Mouse (Mus musculus) spleen, adult 2 months (tissue): ENCODE results near the gene Tnnt1. TPM values are rescaled to one million over a fixed set of nuclear protein-coding genes. Genes with fewer than 3 reads are reported as not detected.

Experiments used
- DNase-seq, 2 experiments: peaks; one replicate each; pipeline versions ENCODE4 v3.0.0 to v3.0.0-alpha.2; 2012 to 2021; ENCODE audit warnings: low spot score in 2 of 2, low read depth in 1 of 2
- H3K27ac ChIP-seq: fragments of 200-500 bp; 2 replicates; pipeline ENCODE4 v1.5.1; 2012; ENCODE audit warnings: low read length, inconsistent platforms; ENCODE audit not compliant: insufficient read depth
- H3K27me3 ChIP-seq: fragments of 200-500 bp; 2 replicates; pipeline ENCODE4 v1.6.1; 2012; ENCODE audit warnings: mild to moderate bottlenecking, moderate library complexity, low read length, inconsistent platforms; ENCODE audit not compliant: control insufficient read depth, insufficient read depth
- H3K36me3 ChIP-seq: fragments of 200-500 bp; 2 replicates; pipeline ENCODE4 v1.6.1; 2012; ENCODE audit warnings: mild to moderate bottlenecking, low read length, inconsistent platforms; ENCODE audit not compliant: control insufficient read depth, insufficient read depth
- H3K4me1 ChIP-seq: fragments of 200-500 bp; 2 replicates; pipeline ENCODE4 v1.6.1; 2011; ENCODE audit warnings: inconsistent platforms; ENCODE audit not compliant: control insufficient read depth, insufficient read depth, insufficient read length
- H3K4me3 ChIP-seq: fragments of 200-500 bp; 2 replicates; pipeline ENCODE4 v1.5.1; 2011; ENCODE audit warnings: mild to moderate bottlenecking, inconsistent platforms; ENCODE audit not compliant: insufficient read depth, insufficient read length; ENCODE audit errors: extremely low read depth
- CTCF ChIP-seq: fragments of 200-500 bp; IDR thresholded peaks from 2 replicates; pipeline ENCODE4 v1.5.1; 2011; ENCODE audit warnings: mild to moderate bottlenecking, inconsistent platforms; ENCODE audit not compliant: insufficient read depth, insufficient read length, insufficient replicate concordance; ENCODE audit errors: extremely low read depth
- POLR2A ChIP-seq: fragments of 200-500 bp; IDR thresholded peaks from 2 replicates; pipeline ENCODE4 v1.6.1; 2011; ENCODE audit warnings: low read depth, low read length, inconsistent platforms
- WGBS: fragments of 180-500 bp; shearing (Covaris S2); methylation state at CpG from one replicate; pipeline ENCODE4 v1.1.7; 2018; 5-methylcytosine and 5-hydroxymethylcytosine counted together
- polyA plus RNA-seq: library from polyadenylated mRNA; depleted of rRNA; stranded (reverse); fragments of >200 nt; gene quantifications from 2 replicates; pipeline ENCODE4 v1.2.3, GENCODE M21; 2012

Tnnt1 gene
- polyA plus RNA-seq, 1 experiment: 0.53 TPM

- Histone ChIP-seq H3K4me3 (no peak overlapping the region), H3K27ac (no peak overlapping the region), H3K27me3 (peaks cover 2% of the 10 kb centered on the region; the same call in 1 of the 2 replicates), H3K36me3 (peaks cover 29% of the 10 kb centered on the region), H3K4me1 (no peaks in the 10 kb centered on the region)
- DNase-seq: peak in 1 of 2 experiments; percentile 27
- TF ChIP-seq CTCF (peak; percentile 44; the same call in 1 of the 2 replicates), POLR2A (no peak)
- WGBS: 52% methylated on average over 6 of the region's 6 CpGs
Observed at GRCm38 (mm10) chr7:4479674-4480073, 36.5 kb downstream of the Tnnt1 start.

GRCm38 (mm10) chr7:4478796-4479291 lies 37.3 kb downstream of the Tnnt1 start:
- Histone ChIP-seq H3K27ac (no peak overlapping the region), H3K4me1 (no peaks in the 10 kb centered on the region), H3K36me3 (peaks cover 21% of the 10 kb centered on the region), H3K4me3 (peak overlapping the region; percentile 49; the same call in 1 of the 2 replicates), H3K27me3 (peaks cover 2% of the 10 kb centered on the region; the same call in 1 of the 2 replicates)
- 39% methylated on average over 16 of the region's 16 CpGs for WGBS
- TF ChIP-seq POLR2A (no peak), CTCF (no peak)
- no peak for DNase-seq

DNA sequence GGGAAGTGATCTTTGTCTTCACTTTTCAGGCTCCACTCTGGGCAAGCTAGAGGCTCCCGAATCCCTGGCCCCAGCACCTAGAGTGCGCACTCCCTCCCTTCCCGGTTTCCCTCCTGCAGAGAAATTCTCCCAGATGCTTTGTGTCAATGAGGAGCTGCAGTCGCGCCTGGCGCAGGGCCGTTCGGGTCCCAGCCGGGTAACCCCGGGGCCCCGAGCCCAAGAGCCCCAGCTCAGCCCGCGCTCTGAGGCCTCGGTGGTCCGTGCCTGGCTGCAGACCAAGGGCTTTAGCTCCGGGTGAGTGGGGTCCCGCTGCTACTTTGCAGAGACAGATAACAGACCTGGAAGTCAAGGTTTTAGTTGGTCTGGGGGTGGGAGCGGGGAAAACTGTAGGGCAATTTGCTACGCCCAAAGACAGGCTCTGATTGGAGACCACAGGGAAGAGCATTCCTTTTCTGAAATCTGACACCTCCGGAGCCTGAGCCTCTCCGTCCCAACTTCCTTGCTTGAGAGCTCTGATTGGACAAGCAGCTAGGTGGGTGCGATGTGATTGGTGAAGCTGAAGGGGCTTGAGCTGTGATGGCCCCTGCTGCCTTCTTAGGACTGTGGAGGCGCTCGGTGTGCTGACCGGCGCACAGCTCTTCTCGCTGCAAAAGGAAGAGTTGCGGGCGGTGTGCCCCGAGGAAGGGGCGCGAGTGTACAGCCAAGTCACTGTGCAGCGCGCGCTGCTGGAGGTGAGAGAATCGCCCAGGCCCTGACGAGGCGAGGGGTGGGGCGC lies 38.0 kb downstream of the Tnnt1 start:
- TF ChIP-seq CTCF (no peak), POLR2A (no peak)
- Histone ChIP-seq H3K27me3 (peaks cover 4% of the 10 kb centered on the region), H3K4me3 (peak overlapping the region; percentile 49; the same call in 1 of the 2 replicates)

DNA sequence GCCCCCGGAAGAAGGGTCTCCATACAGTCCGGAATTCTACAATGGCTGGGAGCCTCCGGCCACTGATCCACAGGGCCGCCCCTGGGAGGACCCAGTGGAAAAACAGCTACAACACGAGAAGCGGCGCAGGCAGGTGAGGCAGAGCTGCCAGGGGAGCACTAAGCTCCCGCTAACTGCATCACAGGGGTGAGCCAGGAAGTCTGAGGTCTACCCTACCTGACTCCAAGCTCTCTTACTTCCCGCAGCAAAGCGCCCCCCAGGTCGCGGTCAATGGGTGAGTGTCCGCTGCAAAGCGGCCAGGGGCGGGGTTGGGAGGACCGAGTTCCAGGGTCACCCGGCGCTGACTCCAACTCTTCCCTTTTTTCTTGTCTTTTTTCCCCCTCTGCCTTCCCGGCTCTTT lies 42.2 kb downstream of the Tnnt1 start:
- Histone ChIP-seq H3K4me1 (no peaks in the 10 kb centered on the region), H3K27me3 (peaks cover 5% of the 10 kb centered on the region), H3K4me3 (no peak overlapping the region), H3K36me3 (no peaks in the 10 kb centered on the region), H3K27ac (no peak overlapping the region)
- WGBS: 39% methylated on average over 19 of the region's 19 CpGs
- no peak for DNase-seq
- TF ChIP-seq POLR2A (no peak), CTCF (no peak)

More for the DNA sequence above, 38.0 kb downstream of the Tnnt1 start:
- no peak for DNase-seq
- H3K36me3 ChIP-seq: peaks cover 15% of the 10 kb centered on the region
- H3K4me1 ChIP-seq: no peaks in the 10 kb centered on the region
- no peak overlapping the region for H3K27ac ChIP-seq
- WGBS: 24% methylated on average over 39 of the region's 39 CpGs

- WGBS: 27% methylated on average over 24 of the region's 24 CpGs
- DNase-seq: peak in 1 of 2 experiments; percentile 29
- peaks cover 3% of the 10 kb centered on the region; the same call in 1 of the 2 replicates for H3K27me3 ChIP-seq
- TF ChIP-seq POLR2A (no peak), CTCF (no peak)
- H3K36me3 ChIP-seq: no peaks in the 10 kb centered on the region
- no peak overlapping the region for H3K27ac ChIP-seq
- no peaks in the 10 kb centered on the region for H3K4me1 ChIP-seq
- H3K4me3 ChIP-seq: no peak overlapping the region
Observed at GRCm38 (mm10) chr7:4471179-4471555, 45.0 kb downstream of the Tnnt1 start.

GRCm38 (mm10) chr7:4470275-4471178 lies 45.7 kb downstream of the Tnnt1 start:
- Histone ChIP-seq H3K4me1 (no peaks in the 10 kb centered on the region), H3K36me3 (no peaks in the 10 kb centered on the region), H3K4me3 (no peak overlapping the region; the same call in 1 of the 2 replicates), H3K27ac (no peak overlapping the region), H3K27me3 (peaks cover 3% of the 10 kb centered on the region; the same call in 1 of the 2 replicates)
- no peak for TF ChIP-seq CTCF
- TF ChIP-seq POLR2A: no peak
- 35% methylated on average over 35 of the region's 35 CpGs for WGBS
- DNase-seq: no peak
